Mouse (Mus musculus): ENCODE results near the gene Vmn1r59. TPM values are rescaled to one million over a fixed set of nuclear protein-coding genes. Genes with fewer than 3 reads are reported as not detected.
"Not testable (repeated sequence)": the region's sequence is repeated elsewhere in the genome, so short reads cannot be mapped to it uniquely, and the experiment has no call there.

The Vmn1r59 gene
- total RNA-seq (2021) = not detected

GRCm38 (mm10) chr7:5456674-5457073 is at the start of gene Vmn1r59:
TSS of gene Vmn1r59 (minus strand) at chr7:5456774.
- intact Hi-C loops (cut with DNase I) = loop anchor here (5.0 kb wide), 1 partner anchor 224 kb away; no protein-coding TSS in a partner anchor
- no peak for DNase-seq

GRCm38 (mm10) chr7:5493856-5494255 is 37.3 kb upstream of the Vmn1r59 start, which contains the start of gene Vmn2r28:
TSS of gene Vmn2r28 (minus strand) at chr7:5493956.
- DNase-seq; intact Hi-C loops (cut with DNase I): not testable (repeated sequence)

GRCm38 (mm10) chr7:5454011-5454410 is 2.6 kb downstream of the Vmn1r59 start:
- intact Hi-C loops (cut with DNase I); DNase-seq: not testable (repeated sequence)

- intact Hi-C loops (cut with DNase I) = no loop called here
- DNase-seq = no peak
Measured at GRCm38 (mm10) chr7:5448627-5449026, 7.9 kb downstream of the Vmn1r59 start.

- intact Hi-C loops (cut with DNase I); DNase-seq: not testable (repeated sequence)
Measured at GRCm38 (mm10) chr7:5413296-5413695, 43.3 kb downstream of the Vmn1r59 start, which contains the start of gene Vmn1r58. TSS of gene Vmn1r58 (minus strand) at chr7:5413396.

GRCm38 (mm10) chr7:5406201-5406600 is 50.4 kb downstream of the Vmn1r59 start:
- no peak for DNase-seq
- intact Hi-C loops (cut with DNase I) = no loop called here

Other genes starting within 250 kb of the Vmn1r59 start
- gene Vmn1r57, start 238.3 kb downstream of the Vmn1r59 start, total RNA-seq (2021) = not detected
- gene Gm5065, start 106.2 kb downstream of the Vmn1r59 start, total RNA-seq (2021) = not detected
- gene Nlrp2, start 105.7 kb downstream of the Vmn1r59 start, total RNA-seq (2021) = not detected
- not detected for gene Vmn1r58, start 43.4 kb downstream of the Vmn1r59 start, total RNA-seq (2021)
- not detected for gene Vmn2r28, start 37.2 kb upstream of the Vmn1r59 start, total RNA-seq (2021)
- not detected for gene Vmn1r60, start 90.5 kb upstream of the Vmn1r59 start, total RNA-seq (2021)
- not detected for gene Vmn1r61, start 156.5 kb upstream of the Vmn1r59 start, total RNA-seq (2021)
- not detected for gene Vmn1r62, start 216.9 kb upstream of the Vmn1r59 start, total RNA-seq (2021)